Mouse (Mus musculus) thymus, postnatal 25 days (tissue): ENCODE measurements around the gene Cd160.

ENCODE experiments used
- DNase-seq: peaks from one replicate; pipeline ENCODE4 v3.0.0; 2022

Cd160 gene

GRCm38 (mm10) chr3:96755935-96756334 lies 73.2 kb downstream of the Cd160 start:
- no peak for DNase-seq
